Mouse (Mus musculus): ENCODE measurements at regions not wholly inside any gene's neighbourhood (a gene's known extent, or its start where the extent isn't known, plus 50 kb on each side); places are given as distances from the start of the nearest gene placed in this dataset.

DNA sequence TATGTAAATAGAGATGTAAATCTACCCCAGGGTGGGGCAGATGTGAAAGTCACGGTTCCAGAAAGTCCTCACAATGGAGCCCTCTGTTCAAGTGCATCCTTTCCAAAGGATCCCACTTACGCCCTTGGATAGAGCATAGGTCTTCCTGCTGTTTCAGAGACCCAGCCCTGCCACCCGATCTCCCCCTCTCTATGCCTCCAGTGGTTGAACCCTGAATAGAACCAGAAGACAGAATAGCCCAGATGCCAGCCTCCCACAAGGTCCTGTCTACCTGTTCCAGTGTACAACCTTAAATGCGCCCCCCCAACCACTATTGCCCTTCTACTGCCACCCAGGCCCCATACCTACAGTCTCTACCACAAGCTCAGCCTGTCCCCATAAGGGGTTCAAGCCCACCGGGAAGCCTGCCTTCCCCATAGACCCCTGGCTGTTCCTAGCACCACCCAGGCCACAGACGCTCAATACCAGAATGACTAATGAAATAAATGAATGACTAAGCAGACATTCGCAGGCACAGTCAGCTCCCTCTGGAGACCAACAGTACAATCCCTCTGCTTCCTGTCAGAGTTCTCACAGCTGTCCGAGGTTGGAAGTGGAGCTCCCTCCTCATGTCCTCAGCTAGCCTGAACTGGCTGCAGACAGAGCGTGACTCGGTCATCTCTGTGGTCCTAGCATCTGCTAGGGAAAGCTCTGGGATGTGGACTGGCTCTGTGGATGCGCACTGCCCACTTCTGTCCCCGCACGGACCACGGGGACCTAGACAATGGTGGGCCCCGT is 133.4 kb upstream of the 1600014C23Rik start:
- no peaks in the 10 kb centered on the region for H3K79me2 ChIP-seq (ENCODE audit: control insufficient read depth, insufficient read depth, low read length)
- DNase-seq (ENCODE audit: extremely low read depth, low read depth, low spot score): no peak
- no peaks in the 10 kb centered on the region for H3K36me3 ChIP-seq (ENCODE audit: control insufficient read depth, insufficient read depth, low read length)
- no peak overlapping the region for H3K9ac ChIP-seq (ENCODE audit: low read depth, low read length)
- H3K27me3 ChIP-seq (ENCODE audit: control insufficient read depth, insufficient read depth, low read length): no peaks in the 10 kb centered on the region
- TF ChIP-seq CTCF (IDR thresholded peaks at IDR 0.05; ENCODE audit: low read depth, low read length) (no peak), POLR2A (IDR thresholded peaks at IDR 0.05; ENCODE audit: extremely low read depth, insufficient read depth, low read length) (no peak)
- WGBS: 82% methylated on average over 15 of the region's 15 CpGs
- no peak overlapping the region for H3K4me3 ChIP-seq (ENCODE audit: insufficient read depth, low read depth, low read length)
- no peak overlapping the region for H3K27ac ChIP-seq (replicated peaks; ENCODE audit: insufficient read depth, low read depth, low read length)
- peaks cover 26% of the 10 kb centered on the region for H3K4me1 ChIP-seq (ENCODE audit: control insufficient read depth, insufficient read depth, low read length)

DNA sequence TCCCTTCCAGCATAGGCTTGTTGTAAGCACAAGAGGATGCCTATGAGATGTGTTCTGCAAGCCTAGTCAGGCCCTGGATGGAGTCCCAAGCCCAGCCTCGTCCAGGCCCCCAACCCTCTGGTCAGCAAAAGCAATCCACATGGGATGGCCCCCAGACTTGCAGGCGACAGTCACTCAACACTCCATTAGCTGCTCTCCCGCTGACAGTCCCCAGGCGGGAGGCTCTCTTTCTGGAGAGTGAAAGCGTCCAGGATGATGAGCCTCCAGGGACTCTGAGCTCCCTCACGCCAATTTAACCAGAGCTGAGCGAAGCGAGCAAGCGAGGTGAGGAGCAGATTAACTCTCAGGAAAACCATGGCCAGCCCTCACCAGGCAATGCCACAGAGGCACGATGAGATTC is 132.7 kb upstream of the 1600014C23Rik start:
- WGBS: 75% methylated on average over 10 of the region's 10 CpGs
- H3K27ac ChIP-seq (replicated peaks; ENCODE audit: insufficient read depth, low read depth, low read length): no peak overlapping the region
- H3K4me1 ChIP-seq (ENCODE audit: control insufficient read depth, insufficient read depth, low read length): peaks cover 19% of the 10 kb centered on the region
- H3K79me2 ChIP-seq (ENCODE audit: control insufficient read depth, insufficient read depth, low read length): no peaks in the 10 kb centered on the region
- no peak overlapping the region for H3K4me3 ChIP-seq (ENCODE audit: insufficient read depth, low read depth, low read length)
- H3K9ac ChIP-seq (ENCODE audit: low read depth, low read length): no peak overlapping the region
- H3K27me3 ChIP-seq (ENCODE audit: control insufficient read depth, insufficient read depth, low read length): no peaks in the 10 kb centered on the region
- TF ChIP-seq CTCF (IDR thresholded peaks at IDR 0.05; ENCODE audit: low read depth, low read length) (no peak), POLR2A (IDR thresholded peaks at IDR 0.05; ENCODE audit: extremely low read depth, insufficient read depth, low read length) (no peak)
- no peak for DNase-seq (ENCODE audit: extremely low read depth, low read depth, low spot score)
- H3K36me3 ChIP-seq (ENCODE audit: control insufficient read depth, insufficient read depth, low read length): no peaks in the 10 kb centered on the region

DNA sequence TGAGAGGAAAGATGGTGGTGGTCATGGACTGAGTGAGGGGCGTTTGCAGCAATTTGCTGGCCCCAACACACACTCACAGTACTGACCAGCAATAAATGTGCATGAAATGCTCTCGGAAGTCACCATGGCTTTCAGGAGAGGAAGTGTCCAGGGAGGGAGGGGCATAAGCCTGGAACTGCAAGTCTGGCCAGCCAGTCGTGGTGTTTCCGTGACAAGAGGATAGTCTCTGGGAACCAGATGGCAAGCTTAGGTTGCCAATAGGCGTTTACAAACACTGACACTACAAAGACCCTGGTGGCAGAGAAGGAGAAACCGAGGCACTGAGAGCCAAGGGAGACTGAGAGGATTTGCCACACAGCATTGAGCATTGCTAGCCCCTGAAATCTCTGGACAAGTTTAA is 132.3 kb upstream of the 1600014C23Rik start:
- no peaks in the 10 kb centered on the region for H3K79me2 ChIP-seq (ENCODE audit: control insufficient read depth, insufficient read depth, low read length)
- 76% methylated on average over 6 of the region's 6 CpGs for WGBS
- no peak overlapping the region for H3K27ac ChIP-seq (replicated peaks; ENCODE audit: insufficient read depth, low read depth, low read length)
- H3K4me3 ChIP-seq (ENCODE audit: insufficient read depth, low read depth, low read length): no peak overlapping the region
- H3K36me3 ChIP-seq (ENCODE audit: control insufficient read depth, insufficient read depth, low read length): no peaks in the 10 kb centered on the region
- H3K27me3 ChIP-seq (ENCODE audit: control insufficient read depth, insufficient read depth, low read length): no peaks in the 10 kb centered on the region
- H3K4me1 ChIP-seq (ENCODE audit: control insufficient read depth, insufficient read depth, low read length): peaks cover 15% of the 10 kb centered on the region
- TF ChIP-seq CTCF (IDR thresholded peaks at IDR 0.05; ENCODE audit: low read depth, low read length) (no peak), POLR2A (IDR thresholded peaks at IDR 0.05; ENCODE audit: extremely low read depth, insufficient read depth, low read length) (no peak)
- DNase-seq (ENCODE audit: extremely low read depth, low read depth, low spot score): no peak
- no peak overlapping the region for H3K9ac ChIP-seq (ENCODE audit: low read depth, low read length)

- Histone ChIP-seq H3K36me3 (ENCODE audit: control insufficient read depth, insufficient read depth, low read length) (no peaks in the 10 kb centered on the region), H3K27ac (replicated peaks; ENCODE audit: insufficient read depth, low read depth, low read length) (no peak overlapping the region), H3K4me1 (ENCODE audit: control insufficient read depth, insufficient read depth, low read length) (peaks cover 6% of the 10 kb centered on the region), H3K4me3 (ENCODE audit: insufficient read depth, low read depth, low read length) (no peak overlapping the region), H3K79me2 (ENCODE audit: control insufficient read depth, insufficient read depth, low read length) (no peaks in the 10 kb centered on the region), H3K27me3 (ENCODE audit: control insufficient read depth, insufficient read depth, low read length) (no peaks in the 10 kb centered on the region), H3K9ac (ENCODE audit: low read depth, low read length) (no peak overlapping the region)
- WGBS: 78% methylated on average over 10 of the region's 10 CpGs
- no peak for DNase-seq (ENCODE audit: extremely low read depth, low read depth, low spot score)
- no peak for TF ChIP-seq CTCF (IDR thresholded peaks at IDR 0.05; ENCODE audit: low read depth, low read length)
- TF ChIP-seq POLR2A (IDR thresholded peaks at IDR 0.05; ENCODE audit: extremely low read depth, insufficient read depth, low read length): no peak
Observed at GRCm38 (mm10) chr17:45863471-45864205, 130.0 kb upstream of the 1600014C23Rik start.

GRCm38 (mm10) chr17:45863031-45863430 is 129.4 kb upstream of the 1600014C23Rik start:
- Histone ChIP-seq H3K27ac (replicated peaks; ENCODE audit: insufficient read depth, low read depth, low read length) (no peak overlapping the region), H3K36me3 (ENCODE audit: control insufficient read depth, insufficient read depth, low read length) (no peaks in the 10 kb centered on the region), H3K4me3 (ENCODE audit: insufficient read depth, low read depth, low read length) (no peak overlapping the region), H3K79me2 (ENCODE audit: control insufficient read depth, insufficient read depth, low read length) (no peaks in the 10 kb centered on the region), H3K9ac (ENCODE audit: low read depth, low read length) (no peak overlapping the region), H3K27me3 (ENCODE audit: control insufficient read depth, insufficient read depth, low read length) (no peaks in the 10 kb centered on the region), H3K4me1 (ENCODE audit: control insufficient read depth, insufficient read depth, low read length) (peaks cover 3% of the 10 kb centered on the region; the same call in 1 of the 2 replicates)
- no peak for DNase-seq (ENCODE audit: extremely low read depth, low read depth, low spot score)
- 69% methylated on average over 3 of the region's 3 CpGs for WGBS
- TF ChIP-seq POLR2A (IDR thresholded peaks at IDR 0.05; ENCODE audit: extremely low read depth, insufficient read depth, low read length) (no peak), CTCF (IDR thresholded peaks at IDR 0.05; ENCODE audit: low read depth, low read length) (no peak)

DNA sequence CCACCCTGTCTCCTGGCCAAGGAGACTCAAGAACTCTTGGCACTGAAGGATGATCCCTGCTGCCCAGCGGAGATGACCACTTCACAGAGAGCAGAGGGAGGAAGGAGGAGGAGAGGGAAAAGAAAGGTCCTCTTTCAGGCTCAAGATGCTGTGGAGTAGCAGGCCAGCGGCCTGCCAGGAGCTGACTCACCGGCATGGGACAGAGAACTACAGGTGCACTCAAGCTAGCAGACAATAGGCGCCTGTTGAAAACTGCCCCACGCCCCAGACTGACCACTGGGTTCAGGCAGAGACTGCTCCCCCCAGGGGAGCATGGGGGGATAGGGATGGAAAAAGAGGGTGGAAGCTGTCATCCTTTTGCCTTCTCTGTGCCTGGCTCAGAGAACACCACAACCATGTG is 125.8 kb upstream of the 1600014C23Rik start:
- H3K36me3 ChIP-seq (ENCODE audit: control insufficient read depth, insufficient read depth, low read length): no peaks in the 10 kb centered on the region
- no peak for DNase-seq (ENCODE audit: extremely low read depth, low read depth, low spot score)
- H3K27ac ChIP-seq (replicated peaks; ENCODE audit: insufficient read depth, low read depth, low read length): no peak overlapping the region
- WGBS: 95% methylated on average over 5 of the region's 5 CpGs
- H3K79me2 ChIP-seq (ENCODE audit: control insufficient read depth, insufficient read depth, low read length): no peaks in the 10 kb centered on the region
- no peak overlapping the region for H3K9ac ChIP-seq (ENCODE audit: low read depth, low read length)
- H3K4me1 ChIP-seq (ENCODE audit: control insufficient read depth, insufficient read depth, low read length): peaks cover 3% of the 10 kb centered on the region; the same call in 1 of the 2 replicates
- TF ChIP-seq POLR2A (IDR thresholded peaks at IDR 0.05; ENCODE audit: extremely low read depth, insufficient read depth, low read length) (no peak), CTCF (IDR thresholded peaks at IDR 0.05; ENCODE audit: low read depth, low read length) (no peak)
- no peaks in the 10 kb centered on the region for H3K27me3 ChIP-seq (ENCODE audit: control insufficient read depth, insufficient read depth, low read length)
- H3K4me3 ChIP-seq (ENCODE audit: insufficient read depth, low read depth, low read length): no peak overlapping the region

Data from liver, adult 2 months (tissue).